Mouse (Mus musculus): Measurements from ENCODE around the gene Foxm1. TPM values are rescaled to one million over a fixed set of nuclear protein-coding genes. Genes with fewer than 3 reads are reported as not detected.
"Not testable (repeated sequence)": the region's sequence is repeated elsewhere in the genome, so short reads cannot be mapped to it uniquely, and the experiment has no call there.

Foxm1 gene
- polyA plus RNA-seq, 1 experiment = 2.2 TPM

DNA sequence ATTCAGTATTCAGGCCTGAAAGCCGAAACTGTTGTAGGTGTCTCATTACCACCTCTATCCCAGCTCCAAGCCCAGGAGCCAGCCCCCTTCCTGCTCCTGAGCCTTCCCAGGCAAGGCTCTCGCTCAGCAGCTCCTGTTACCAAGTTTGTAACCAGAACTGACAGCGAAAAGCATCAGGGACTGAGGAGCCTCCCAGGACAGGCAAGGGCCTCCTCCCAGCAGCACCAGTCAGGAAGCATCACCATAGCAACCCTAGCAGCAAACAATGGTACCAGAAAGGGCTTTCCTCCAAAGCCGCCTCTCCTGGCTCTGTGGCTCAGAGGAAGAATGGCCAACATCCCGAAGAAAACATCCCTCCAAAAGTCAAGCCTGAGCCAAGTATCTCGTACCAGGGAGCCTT is 12.4 kb downstream of the Foxm1 start, which contains the start of the genes Tex52 and Gm44596:
Gene Tex52, plus strand, starts transcription at position 265 of the 400 bp plus-strand sequence.
Gene Gm44596, plus strand, starts transcription at position 312 of the 400 bp plus-strand sequence.
- peak in 1 of 2 experiments; percentile 42 for DNase-seq (ENCODE audit: extremely low spot score in 1 of 2, low spot score in 1 of 2)

DNA sequence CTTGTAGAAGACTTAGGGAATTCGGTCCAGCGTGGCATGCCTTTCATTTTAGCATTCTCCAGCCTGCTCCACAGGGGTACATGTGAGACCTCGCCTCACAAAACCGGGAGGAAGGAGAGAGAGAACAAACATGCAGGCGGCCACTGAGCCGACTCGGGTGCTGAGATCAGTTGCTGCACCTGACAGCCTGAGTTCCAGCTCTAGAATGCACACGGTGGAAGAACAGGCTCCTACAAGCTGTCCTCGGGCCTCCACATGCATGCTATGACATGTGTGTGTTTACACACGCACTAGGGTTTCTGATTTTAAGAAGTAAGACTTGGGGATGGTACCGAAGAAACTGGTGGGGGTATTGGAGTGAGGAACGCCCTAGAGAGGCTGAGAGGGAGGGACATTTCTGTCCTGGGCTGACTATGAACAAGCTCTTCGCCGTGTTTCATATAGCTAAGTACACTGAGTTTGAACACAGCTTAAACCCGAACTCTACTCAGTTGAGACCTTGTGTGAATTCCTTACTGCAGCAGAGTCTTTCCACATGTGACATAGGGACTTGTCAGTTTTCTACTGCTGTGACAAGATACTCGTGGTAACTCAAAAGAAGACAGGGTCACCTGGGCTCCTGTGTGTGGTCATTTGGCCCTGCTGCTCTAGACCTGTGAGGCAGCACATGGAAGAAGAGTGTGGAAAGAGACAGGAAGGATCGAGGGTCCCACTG is 13.8 kb downstream of the Foxm1 start:
- DNase-seq (ENCODE audit: extremely low spot score in 1 of 2, low spot score in 1 of 2) = no peak

DNA sequence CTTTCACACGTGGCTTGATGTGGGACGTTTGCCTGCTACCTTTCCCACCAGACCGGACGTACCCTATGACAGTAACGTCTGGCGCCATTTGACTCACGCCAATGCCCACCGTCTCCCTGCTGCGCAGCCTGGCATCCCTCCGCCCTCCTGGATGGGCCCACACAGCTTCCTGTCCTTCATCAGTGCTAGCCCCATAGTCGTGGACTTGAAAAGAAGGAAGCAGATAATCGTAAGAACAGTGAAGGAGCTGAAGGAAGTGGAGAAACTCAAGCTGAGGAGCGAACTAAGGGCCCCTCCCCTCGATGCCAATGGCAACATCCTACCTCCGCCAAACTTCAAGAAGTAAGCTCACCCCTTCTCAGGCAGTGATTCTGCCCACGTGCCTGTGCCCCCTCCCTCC is 16.9 kb downstream of the Foxm1 start:
- DNase-seq (ENCODE audit: extremely low spot score in 1 of 2, low spot score in 1 of 2) = no peak

DNA sequence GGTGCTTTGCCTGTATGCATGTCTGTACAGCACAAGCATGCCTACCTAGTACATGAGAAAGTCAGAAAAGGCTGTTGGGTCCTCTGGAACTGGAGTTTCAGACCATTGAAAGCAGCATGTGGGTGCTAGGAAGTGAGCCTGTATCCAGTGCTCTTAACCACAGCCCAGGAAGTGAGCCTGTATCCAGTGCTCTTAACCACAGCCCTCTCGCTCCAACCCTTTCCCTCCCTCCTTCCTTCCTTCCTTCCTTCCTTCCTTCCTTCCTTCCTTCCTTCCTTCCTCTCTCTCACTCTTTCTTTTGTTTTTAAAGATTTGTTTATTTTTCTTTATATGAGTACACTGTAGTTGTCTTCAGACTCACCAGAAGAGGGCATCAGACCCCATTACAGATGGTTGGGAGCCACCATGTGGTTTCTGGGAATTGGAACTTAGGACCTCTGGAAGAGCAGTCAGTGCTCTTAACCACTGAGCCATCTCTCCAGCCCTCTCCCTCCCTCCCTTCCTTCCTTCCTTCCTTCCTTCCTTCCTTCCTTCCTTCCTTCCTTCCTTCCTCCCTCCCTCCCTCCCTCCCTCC is 17.9 kb downstream of the Foxm1 start:
- not testable (repeated sequence) for DNase-seq (ENCODE audit: extremely low spot score in 1 of 2, low spot score in 1 of 2)

DNA sequence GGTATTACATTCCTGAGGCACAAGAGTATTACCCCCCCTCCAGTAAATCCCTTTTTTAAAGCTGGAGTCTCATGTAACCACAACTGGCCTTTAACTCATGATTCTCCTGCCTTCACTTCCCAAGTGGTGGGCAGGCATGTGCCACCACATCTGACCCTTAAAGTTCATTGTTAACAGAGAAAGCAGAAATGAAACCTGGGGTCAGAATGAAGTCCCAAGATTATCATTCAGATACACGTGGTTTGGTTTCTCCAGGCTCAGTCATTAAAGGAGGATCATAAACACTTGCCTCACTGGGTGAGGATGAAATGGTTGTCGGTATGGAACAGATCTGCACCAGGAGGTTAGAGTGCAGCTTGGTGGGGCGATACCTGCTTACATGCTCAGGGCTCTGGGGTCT is 18.5 kb downstream of the Foxm1 start:
- no peak for DNase-seq (ENCODE audit: extremely low spot score in 1 of 2, low spot score in 1 of 2)

DNA sequence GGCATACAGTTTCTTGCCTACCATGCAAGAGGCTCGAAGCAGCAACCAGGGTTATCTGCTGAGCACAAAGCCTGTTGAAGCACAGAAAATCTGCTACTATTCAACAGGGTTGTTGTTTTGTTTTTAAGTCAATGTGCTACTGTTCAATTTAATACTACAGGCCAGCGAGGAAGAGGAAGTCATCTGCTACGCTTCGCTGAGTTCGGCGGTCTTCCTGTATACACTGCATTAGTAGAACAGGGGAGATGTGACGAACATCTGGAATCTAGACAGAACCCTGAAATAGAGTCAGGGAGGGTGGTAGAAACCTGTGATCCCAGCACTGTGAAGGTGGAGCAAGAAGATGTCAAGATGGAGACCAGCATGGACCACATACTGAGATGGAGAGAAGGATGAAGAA is 21.0 kb downstream of the Foxm1 start:
- no peak for DNase-seq (ENCODE audit: extremely low spot score in 1 of 2, low spot score in 1 of 2)

DNA sequence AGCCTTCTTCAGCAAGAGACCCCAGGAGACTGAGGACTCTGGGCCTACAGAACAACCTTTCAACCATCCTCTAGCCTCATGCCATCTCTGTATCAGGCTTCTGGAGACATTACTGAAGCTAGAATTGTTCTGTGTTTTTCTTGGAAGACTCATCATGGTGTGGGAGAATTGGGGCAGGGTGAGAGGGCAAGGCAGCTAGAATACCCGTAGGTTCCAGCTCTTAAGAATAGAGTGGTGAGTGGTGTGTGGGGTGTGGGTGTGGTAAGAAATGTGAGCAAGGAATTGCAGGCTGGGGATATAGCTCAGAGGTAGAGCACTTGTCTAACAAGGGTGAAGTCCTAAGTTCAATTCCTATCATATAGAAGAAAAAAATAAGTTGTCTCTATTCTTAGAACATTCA is 22.3 kb downstream of the Foxm1 start:
- no peak for DNase-seq (ENCODE audit: extremely low spot score in 1 of 2, low spot score in 1 of 2)

DNA sequence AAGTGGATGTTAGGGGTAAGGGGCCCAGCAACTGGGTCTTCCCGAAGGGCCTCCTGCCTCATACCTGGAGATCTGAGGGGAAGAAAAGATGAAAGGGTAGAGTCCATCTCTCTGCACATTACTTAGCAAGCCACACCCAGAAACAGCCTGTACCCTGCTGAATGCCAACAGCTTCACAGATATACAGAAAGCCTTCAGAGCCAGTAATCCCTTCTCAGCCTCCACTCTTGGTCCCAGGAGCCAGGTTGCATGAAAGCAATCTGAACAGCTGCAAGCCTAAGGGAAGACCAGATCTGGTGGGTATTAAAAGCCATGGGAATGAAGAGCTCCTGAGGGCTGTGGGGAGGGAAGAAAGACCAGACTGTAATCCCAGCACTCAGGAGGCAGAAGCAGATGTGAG is 26.4 kb downstream of the Foxm1 start:
- DNase-seq (ENCODE audit: extremely low spot score in 1 of 2, low spot score in 1 of 2) = no peak

DNA sequence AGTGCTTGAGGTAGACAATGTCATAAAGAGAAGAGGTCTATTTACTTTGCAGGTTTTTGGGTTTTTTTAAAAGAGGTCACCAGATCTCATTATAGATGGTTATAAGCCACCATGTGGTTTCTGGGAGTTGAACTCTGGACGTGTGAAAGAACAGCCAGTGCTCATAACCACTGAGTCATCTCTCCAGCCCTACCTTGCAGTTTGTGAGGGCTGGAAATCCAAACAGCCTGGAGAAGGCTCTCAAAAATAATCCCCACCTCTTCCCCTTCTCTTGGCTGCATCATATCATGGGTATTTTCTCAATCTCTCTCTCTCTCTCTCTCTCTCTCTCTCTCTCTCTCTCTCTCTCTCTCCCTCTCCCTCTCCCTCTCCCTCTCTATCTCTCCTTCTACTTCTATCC is 27.9 kb downstream of the Foxm1 start:
- DNase-seq (ENCODE audit: extremely low spot score in 1 of 2, low spot score in 1 of 2) = no peak

DNA sequence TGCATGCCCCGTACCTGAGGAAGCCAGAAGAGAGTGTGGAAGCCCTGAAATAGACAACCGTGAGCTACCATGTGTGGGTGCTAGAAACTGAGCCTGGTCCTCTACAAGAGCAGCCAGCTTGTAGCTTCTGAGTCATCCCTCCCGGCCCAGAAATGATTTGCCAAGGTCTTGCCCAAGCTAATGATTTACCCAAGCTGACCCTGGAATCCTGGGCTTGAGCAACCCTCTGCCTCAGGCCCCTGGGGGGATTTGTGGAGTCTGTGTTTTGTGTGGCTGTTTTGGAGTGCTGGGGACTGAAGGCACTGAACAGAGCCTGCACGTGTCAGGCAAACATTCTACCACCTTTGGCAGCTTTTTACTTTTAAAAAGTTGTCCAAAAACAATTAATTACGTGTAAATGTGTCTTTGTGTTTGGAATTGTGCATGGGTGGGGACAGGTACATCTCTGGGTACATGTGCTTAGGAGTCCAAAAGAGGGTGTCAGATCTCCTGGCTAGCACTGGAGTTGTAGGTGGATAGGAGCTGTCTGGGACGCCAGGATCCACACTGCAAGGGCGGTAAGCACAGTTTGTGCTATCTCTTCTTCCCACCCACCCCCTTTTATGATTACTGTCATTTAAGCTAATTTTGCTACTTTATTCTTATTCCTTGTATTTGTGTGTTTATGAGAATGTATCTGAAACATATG is 35.0 kb downstream of the Foxm1 start:
- DNase-seq (ENCODE audit: extremely low spot score in 1 of 2, low spot score in 1 of 2) = no peak

DNA sequence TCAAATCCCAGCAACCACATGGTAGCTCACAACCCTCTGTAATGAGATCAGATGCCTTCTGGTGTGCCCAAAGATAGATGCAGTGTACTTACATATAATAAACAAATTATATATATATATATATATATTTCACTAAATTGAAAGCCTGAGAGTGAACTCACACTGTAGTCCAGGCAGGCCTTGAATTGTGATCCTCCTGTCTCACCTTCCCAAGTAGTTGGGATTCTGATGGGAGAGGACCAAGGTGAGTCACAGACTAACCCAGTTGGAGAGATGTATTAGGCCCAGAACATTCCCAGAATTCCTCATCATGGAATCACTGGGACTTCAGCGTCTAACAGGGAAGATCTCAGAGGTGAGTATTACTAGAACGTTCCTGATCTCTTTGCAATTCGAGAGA is 36.2 kb downstream of the Foxm1 start, which contains the start of gene Nrip2:
Gene Nrip2, plus strand, starts transcription at position 301 of the 400 bp plus-strand sequence.
- DNase-seq (ENCODE audit: extremely low spot score in 1 of 2, low spot score in 1 of 2) = no peak

DNA sequence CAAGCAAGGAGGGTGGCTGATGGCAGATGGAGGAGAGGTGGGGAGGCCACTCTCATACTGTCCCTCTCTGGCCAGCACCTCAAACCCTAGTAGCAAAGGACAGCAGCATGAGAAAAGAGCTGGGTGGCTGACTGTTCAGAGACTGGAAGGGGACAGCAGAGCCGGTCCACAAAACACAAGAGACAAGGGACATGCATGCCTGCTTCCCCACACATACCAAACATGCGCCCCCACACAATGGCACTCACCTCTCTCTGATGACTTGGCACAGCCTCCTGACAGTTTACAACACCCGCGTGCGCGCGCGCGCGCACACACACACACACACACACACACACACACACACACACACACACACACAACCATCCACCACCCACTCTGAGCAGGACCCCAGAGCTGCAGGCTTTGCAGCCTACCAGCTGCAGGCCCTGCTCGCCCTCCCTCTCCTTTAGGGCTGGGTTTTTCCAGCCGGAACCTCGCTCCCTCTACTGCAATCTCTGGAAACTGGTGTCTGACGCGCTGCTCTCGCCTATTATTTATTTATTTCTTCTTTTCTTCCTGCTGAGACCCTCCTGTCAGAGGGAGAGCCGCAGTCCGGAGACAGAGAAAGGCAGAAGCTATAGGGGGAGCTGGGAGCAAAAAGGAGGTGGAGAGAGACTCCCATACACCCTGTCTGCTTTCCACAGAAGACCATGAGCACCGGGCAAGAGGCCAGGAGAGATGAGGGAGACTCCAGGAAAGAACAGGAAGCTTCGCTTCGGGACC is 36.8 kb downstream of the Foxm1 start:
- DNase-seq (ENCODE audit: extremely low spot score in 1 of 2, low spot score in 1 of 2) = peak in 1 of 2 experiments; percentile 49

DNA sequence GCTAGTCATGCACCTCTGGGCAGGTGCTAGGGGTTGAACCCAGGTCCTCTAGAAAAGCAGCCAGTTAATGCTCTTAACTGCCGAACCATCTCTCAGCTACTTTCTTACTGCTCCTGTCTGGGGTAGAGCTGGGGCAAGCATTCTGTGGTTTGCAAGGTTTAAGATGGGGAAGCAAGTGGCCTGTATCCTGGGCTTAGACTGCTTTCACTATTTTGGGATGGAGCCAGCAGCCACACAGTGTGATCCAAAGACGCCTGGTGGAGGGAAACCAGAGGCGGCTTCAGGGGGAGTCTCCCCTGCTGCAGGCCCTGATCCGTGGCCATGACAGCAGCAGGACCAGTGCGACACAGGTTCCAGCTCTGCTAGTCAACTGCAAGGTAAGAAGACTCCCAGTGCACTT is 41.9 kb downstream of the Foxm1 start:
- DNase-seq (ENCODE audit: extremely low spot score in 1 of 2, low spot score in 1 of 2) = no peak

DNA sequence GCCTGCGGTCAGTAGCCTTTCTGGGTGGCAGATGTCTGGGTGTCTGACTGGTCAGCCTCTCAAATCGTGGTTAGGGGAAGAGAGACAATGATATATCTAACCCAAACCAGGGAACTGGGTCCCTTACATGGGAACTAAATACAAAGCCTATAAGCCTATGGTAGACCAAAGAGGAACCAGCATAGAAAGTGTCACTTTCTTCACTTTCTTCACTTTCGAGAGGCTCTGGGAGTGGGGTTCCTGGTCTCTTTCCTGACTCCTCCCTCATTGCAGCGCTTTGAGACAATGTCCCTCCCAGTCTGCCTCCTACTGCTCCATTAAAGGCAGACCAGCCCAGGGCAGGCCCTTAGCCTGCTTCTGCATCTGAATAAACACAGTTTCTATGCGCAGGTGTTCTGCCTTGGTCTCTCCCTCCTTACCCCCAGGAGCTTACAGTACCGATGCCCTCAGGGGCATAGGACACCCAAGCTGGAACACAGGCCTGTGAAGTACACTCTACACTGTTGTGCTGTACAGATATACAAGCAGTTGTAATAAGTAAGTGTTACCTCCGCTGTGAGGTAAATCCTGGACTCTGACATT is 45.9 kb downstream of the Foxm1 start:
- DNase-seq (ENCODE audit: extremely low spot score in 1 of 2, low spot score in 1 of 2) = no peak

DNA sequence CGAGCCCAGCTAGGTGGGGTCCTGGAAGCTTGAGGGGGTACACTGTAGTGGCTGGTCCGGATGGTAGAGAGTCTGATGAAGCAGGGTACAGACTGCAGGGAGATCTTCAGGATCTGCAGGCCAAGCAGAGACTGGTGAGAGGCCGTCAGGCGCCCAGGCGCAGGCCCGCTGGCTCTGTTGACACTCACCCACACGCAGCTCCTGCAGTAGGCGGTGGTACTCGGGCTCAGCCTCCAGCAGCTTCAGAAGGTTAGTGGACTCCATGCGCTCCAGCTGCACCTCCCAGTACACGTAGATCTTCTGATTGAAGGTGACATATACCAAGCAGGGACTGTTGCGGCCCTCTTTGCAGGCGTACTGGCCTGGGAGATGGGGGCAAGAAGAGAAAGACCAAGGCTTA is 47.5 kb downstream of the Foxm1 start:
- DNase-seq (ENCODE audit: extremely low spot score in 1 of 2, low spot score in 1 of 2) = peak in 1 of 2 experiments; percentile 33

DNA sequence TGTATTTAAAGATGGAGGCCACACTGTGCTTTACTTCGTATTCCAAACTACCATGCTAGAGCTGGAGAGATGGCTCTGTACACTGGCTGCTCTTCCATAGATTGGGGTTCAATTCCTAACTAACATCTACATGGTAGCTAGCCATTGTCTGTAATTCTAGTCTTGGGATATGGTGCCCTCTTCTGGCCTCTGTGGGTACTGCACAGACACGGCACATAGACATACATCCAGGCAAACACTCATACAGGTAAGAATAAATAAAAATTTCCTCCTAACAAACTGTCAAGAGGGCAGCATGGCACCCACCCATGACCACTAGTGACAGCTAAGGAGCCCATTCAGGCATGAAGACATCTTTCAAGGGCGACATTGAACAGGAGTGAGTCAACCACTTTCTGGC is 48.3 kb downstream of the Foxm1 start:
- peak; percentile 74 to 96 for DNase-seq (ENCODE audit: extremely low spot score in 1 of 2, low spot score in 1 of 2)

DNA sequence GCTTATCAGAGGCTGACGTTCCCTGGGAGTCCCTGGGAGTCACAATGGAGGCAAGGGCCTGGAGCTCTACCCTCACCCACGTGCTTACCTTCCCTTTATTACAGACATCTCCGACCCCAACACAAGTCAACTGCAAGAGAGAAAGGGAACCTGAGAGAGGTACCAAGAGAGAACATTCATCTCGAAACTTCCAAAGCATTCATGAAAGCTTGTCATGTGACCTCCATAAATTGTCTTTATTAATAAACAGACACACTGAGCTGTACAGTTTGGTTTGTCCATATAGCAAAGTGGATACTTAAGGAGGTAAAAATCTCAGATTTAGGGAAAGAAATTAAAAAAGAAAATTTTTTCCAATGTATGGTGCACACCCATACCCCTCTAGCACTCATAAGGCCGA is 53.4 kb downstream of the Foxm1 start:
- DNase-seq (ENCODE audit: extremely low spot score in 1 of 2, low spot score in 1 of 2) = no peak

DNA sequence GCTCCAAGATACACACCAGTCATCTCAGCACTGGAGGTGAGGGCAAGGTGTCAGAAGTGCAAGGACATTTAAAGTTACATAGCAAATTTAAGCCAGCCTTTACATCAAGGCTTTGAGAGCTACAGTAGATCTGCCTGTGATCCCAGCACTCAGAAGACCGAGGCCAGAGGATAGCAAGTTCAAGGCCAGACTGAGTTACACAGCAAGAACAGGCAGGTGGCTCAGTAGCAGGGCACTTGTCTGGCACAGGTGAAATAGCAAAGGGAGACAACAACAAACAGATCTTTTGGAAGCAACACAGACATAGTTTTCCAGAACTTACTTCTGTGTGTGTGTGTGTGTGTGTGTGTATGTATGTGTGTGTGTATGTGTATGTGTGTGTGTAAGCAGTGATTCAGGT is 55.3 kb downstream of the Foxm1 start:
- no peak for DNase-seq (ENCODE audit: extremely low spot score in 1 of 2, low spot score in 1 of 2)

DNA sequence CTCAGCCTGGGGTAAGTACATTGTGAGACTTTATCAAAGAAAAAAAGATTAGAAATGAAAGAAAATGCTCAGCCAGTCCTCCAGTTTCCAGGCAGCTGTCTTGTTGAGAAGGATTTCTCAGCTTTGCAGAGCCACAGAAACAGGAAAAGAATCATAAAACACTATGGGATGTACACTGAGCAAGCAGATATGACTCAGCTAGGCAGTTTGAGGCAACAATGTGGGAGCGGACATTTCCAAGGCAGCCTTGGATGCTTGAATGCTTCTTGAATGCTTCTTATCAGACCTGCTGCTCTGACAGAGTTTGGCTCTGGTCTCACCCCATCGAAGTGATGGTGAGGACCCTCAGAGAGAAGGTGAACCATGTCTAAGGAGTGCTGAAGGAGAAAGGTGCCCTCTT is 58.3 kb downstream of the Foxm1 start:
- DNase-seq (ENCODE audit: extremely low spot score in 1 of 2, low spot score in 1 of 2) = peak in 1 of 2 experiments; percentile 73

DNA sequence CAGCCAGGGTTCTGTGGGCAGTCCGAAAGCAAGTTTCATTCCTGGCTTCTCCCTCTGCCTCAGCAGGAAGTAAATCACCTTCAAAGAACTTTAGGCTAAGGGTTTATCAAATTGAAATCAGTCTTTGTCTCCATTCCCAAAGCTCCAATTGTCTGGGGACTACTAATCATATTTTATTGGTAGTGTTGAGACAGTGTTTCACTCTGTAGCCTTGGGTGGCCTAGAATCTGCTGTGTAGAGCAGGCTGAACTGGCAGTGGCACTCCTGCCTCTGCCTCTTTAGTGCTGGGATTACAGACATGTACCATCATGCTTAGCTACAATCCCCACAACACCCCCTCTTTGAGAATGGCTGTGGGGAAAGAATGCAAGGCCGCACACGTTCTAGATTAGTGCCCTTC is 58.7 kb downstream of the Foxm1 start:
- no peak for DNase-seq (ENCODE audit: extremely low spot score in 1 of 2, low spot score in 1 of 2)
